Mouse (Mus musculus): ENCODE results near the gene Ccl6. TPM values are rescaled to one million over a fixed set of nuclear protein-coding genes. Genes with fewer than 3 reads are reported as not detected.

The Ccl6 gene
- polyA plus RNA-seq, 1 experiment from 2014 or later = 3.9 TPM

DNA sequence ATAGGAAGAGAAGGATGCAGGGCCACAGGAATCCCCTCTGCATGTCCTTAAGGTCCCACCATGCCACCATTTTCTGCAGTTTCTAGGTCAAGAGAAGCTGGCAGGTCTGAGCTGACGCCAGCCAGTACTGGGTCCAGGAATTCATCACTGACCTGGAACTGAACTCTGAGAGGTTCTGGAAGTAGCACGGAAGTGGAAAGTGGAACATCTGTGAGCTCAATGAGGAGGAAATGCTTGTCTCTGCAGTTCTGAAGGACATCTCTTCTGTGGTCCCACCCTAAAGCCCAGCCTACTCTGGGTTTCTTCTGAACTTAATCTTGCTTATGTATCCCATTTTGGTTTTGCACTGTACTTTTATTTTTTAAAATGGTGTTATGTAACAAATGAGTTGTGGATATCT lies 38.2 kb upstream of the Ccl6 start:
- H3K36me3 ChIP-seq (ENCODE audit: control insufficient read depth, insufficient read depth, low read length) = no peaks in the 10 kb centered on the region
- no peaks in the 10 kb centered on the region for H3K9me3 ChIP-seq (ENCODE audit: control insufficient read depth, low read length)
- no peak for ATAC-seq (replicated peaks; ENCODE audit: low FRiP score, low TSS enrichment, low read depth)
- H3K27ac ChIP-seq (ENCODE audit: low read depth) = no peak overlapping the region
- H3K4me1 ChIP-seq (replicated peaks; ENCODE audit: control insufficient read depth, insufficient read depth, low read length) = no peaks in the 10 kb centered on the region
- no peaks in the 10 kb centered on the region for H3K27me3 ChIP-seq (replicated peaks; ENCODE audit: control insufficient read depth, insufficient read depth, low read length)
- WGBS = 61% methylated on average over 2 of the region's 2 CpGs
- H3K4me3 ChIP-seq (ENCODE audit: low read depth, low read length) = no peak overlapping the region
- no peak overlapping the region for H3K9ac ChIP-seq (ENCODE audit: low read length)
- no peak overlapping the region for H3K4me2 ChIP-seq (ENCODE audit: low read length)
- DNase-seq (ENCODE audit: low spot score) = peak; percentile 27

DNA sequence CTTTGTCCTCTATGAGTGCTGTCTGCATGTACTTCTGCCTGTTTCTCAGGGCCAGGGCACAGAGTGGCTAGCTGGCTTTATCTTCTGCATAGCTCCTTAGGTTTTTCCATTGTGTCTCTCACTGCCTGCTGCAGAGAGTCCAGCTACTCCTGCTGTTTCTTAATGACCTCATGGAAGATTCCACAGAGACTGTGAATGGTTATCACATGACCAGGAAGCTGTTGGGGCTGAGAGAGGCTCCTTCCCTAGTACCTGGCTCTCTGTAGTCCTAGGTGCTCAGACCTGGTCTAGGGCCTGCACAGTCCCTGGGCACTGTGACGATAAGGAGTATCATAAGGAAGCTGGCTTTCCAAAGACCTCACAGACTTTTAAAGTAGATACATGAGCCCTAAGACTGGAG lies 37.7 kb upstream of the Ccl6 start:
- H3K27me3 ChIP-seq (replicated peaks; ENCODE audit: control insufficient read depth, insufficient read depth, low read length) = no peaks in the 10 kb centered on the region
- H3K4me2 ChIP-seq (ENCODE audit: low read length) = no peak overlapping the region
- DNase-seq (ENCODE audit: low spot score) (no peak), ATAC-seq (replicated peaks; ENCODE audit: low FRiP score, low TSS enrichment, low read depth) (no peak)
- H3K9me3 ChIP-seq (ENCODE audit: control insufficient read depth, low read length) = no peaks in the 10 kb centered on the region
- H3K27ac ChIP-seq (ENCODE audit: low read depth) = no peak overlapping the region
- no peaks in the 10 kb centered on the region for H3K4me1 ChIP-seq (replicated peaks; ENCODE audit: control insufficient read depth, insufficient read depth, low read length)
- H3K4me3 ChIP-seq (ENCODE audit: low read depth, low read length) = no peak overlapping the region
- WGBS = 95% methylated on average over 1 of the region's 1 CpGs
- H3K36me3 ChIP-seq (ENCODE audit: control insufficient read depth, insufficient read depth, low read length) = no peaks in the 10 kb centered on the region
- H3K9ac ChIP-seq (ENCODE audit: low read length) = no peak overlapping the region

GRCm38 (mm10) chr11:83628808-83629207 lies 35.9 kb upstream of the Ccl6 start:
- WGBS = 87% methylated on average over 9 of the region's 9 CpGs
- Histone ChIP-seq H3K4me3 (ENCODE audit: low read depth, low read length) (no peak overlapping the region), H3K9me3 (ENCODE audit: control insufficient read depth, low read length) (no peaks in the 10 kb centered on the region), H3K27ac (ENCODE audit: low read depth) (no peak overlapping the region), H3K27me3 (replicated peaks; ENCODE audit: control insufficient read depth, insufficient read depth, low read length) (no peaks in the 10 kb centered on the region), H3K9ac (ENCODE audit: low read length) (no peak overlapping the region), H3K36me3 (ENCODE audit: control insufficient read depth, insufficient read depth, low read length) (no peaks in the 10 kb centered on the region), H3K4me2 (ENCODE audit: low read length) (no peak overlapping the region), H3K4me1 (replicated peaks; ENCODE audit: control insufficient read depth, insufficient read depth, low read length) (no peaks in the 10 kb centered on the region)
- no peak for ATAC-seq (replicated peaks; ENCODE audit: low FRiP score, low TSS enrichment, low read depth)
- DNase-seq (ENCODE audit: low spot score) = peak; percentile 10

- Histone ChIP-seq H3K36me3 (ENCODE audit: control insufficient read depth, insufficient read depth, low read length) (no peaks in the 10 kb centered on the region), H3K4me1 (replicated peaks; ENCODE audit: control insufficient read depth, insufficient read depth, low read length) (no peaks in the 10 kb centered on the region), H3K27ac (ENCODE audit: low read depth) (no peak overlapping the region), H3K9ac (ENCODE audit: low read length) (no peak overlapping the region), H3K9me3 (ENCODE audit: control insufficient read depth, low read length) (no peaks in the 10 kb centered on the region), H3K4me2 (ENCODE audit: low read length) (no peak overlapping the region), H3K4me3 (ENCODE audit: low read depth, low read length) (no peak overlapping the region), H3K27me3 (replicated peaks; ENCODE audit: control insufficient read depth, insufficient read depth, low read length) (no peaks in the 10 kb centered on the region)
- ATAC-seq (replicated peaks; ENCODE audit: low FRiP score, low TSS enrichment, low read depth) = no peak
- DNase-seq (ENCODE audit: low spot score) = no peak
- 85% methylated on average over 3 of the region's 3 CpGs for WGBS
Measured at GRCm38 (mm10) chr11:83623586-83623985, 30.7 kb upstream of the Ccl6 start.

- H3K9ac ChIP-seq (ENCODE audit: low read length) = no peak overlapping the region
- no peak for ATAC-seq (replicated peaks; ENCODE audit: low FRiP score, low TSS enrichment, low read depth)
- H3K4me3 ChIP-seq (ENCODE audit: low read depth, low read length) = no peak overlapping the region
Measured at GRCm38 (mm10) chr11:83619037-83619436, 26.1 kb upstream of the Ccl6 start.

GRCm38 (mm10) chr11:83618238-83618637 lies 25.4 kb upstream of the Ccl6 start:
- Histone ChIP-seq H3K27me3 (replicated peaks; ENCODE audit: control insufficient read depth, insufficient read depth, low read length) (no peaks in the 10 kb centered on the region), H3K4me2 (ENCODE audit: low read length) (no peak overlapping the region), H3K4me3 (ENCODE audit: low read depth, low read length) (no peak overlapping the region), H3K9me3 (ENCODE audit: control insufficient read depth, low read length) (no peaks in the 10 kb centered on the region), H3K36me3 (ENCODE audit: control insufficient read depth, insufficient read depth, low read length) (no peaks in the 10 kb centered on the region), H3K27ac (ENCODE audit: low read depth) (no peak overlapping the region), H3K4me1 (replicated peaks; ENCODE audit: control insufficient read depth, insufficient read depth, low read length) (no peaks in the 10 kb centered on the region), H3K9ac (ENCODE audit: low read length) (no peak overlapping the region)
- 85% methylated on average over 5 of the region's 5 CpGs for WGBS
- no peak for ATAC-seq (replicated peaks; ENCODE audit: low FRiP score, low TSS enrichment, low read depth)
- DNase-seq (ENCODE audit: low spot score) = no peak

More at GRCm38 (mm10) chr11:83619037-83619436, 26.1 kb upstream of the Ccl6 start:
- Histone ChIP-seq H3K9me3 (ENCODE audit: control insufficient read depth, low read length) (no peaks in the 10 kb centered on the region), H3K4me1 (replicated peaks; ENCODE audit: control insufficient read depth, insufficient read depth, low read length) (no peaks in the 10 kb centered on the region), H3K4me2 (ENCODE audit: low read length) (no peak overlapping the region), H3K27ac (ENCODE audit: low read depth) (no peak overlapping the region), H3K27me3 (replicated peaks; ENCODE audit: control insufficient read depth, insufficient read depth, low read length) (no peaks in the 10 kb centered on the region), H3K36me3 (ENCODE audit: control insufficient read depth, insufficient read depth, low read length) (no peaks in the 10 kb centered on the region)
- 93% methylated on average over 1 of the region's 1 CpGs for WGBS
- DNase-seq (ENCODE audit: low spot score) = no peak

DNA sequence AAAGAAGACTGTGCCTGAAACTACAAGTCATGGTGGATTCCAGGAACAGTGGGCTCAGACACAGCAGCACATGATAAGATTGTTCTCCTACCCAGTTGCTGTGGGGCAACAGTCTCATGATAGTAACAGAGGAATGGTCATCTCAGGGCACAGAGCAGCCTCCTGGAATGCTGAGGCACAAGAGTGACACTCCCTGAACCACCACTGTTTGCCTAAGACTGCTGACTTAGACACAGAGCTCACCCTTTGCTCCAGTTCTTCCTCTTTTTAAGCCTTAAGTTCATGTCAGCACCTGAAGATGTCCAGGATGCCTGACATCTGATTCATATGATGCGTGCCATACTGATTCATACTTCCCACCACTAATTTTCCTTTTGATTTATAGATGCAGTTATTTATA lies 23.7 kb upstream of the Ccl6 start:
- 78% methylated on average over 1 of the region's 1 CpGs for WGBS
- ATAC-seq (replicated peaks; ENCODE audit: low FRiP score, low TSS enrichment, low read depth) = no peak
- H3K27me3 ChIP-seq (replicated peaks; ENCODE audit: control insufficient read depth, insufficient read depth, low read length) = no peaks in the 10 kb centered on the region

GRCm38 (mm10) chr11:83610900-83611299 lies 18.0 kb upstream of the Ccl6 start:
- ATAC-seq (replicated peaks; ENCODE audit: low FRiP score, low TSS enrichment, low read depth) = no peak
- no peak for DNase-seq (ENCODE audit: low spot score)
- no peaks in the 10 kb centered on the region for H3K4me1 ChIP-seq (replicated peaks; ENCODE audit: control insufficient read depth, insufficient read depth, low read length)
- no peak overlapping the region for H3K27ac ChIP-seq (ENCODE audit: low read depth)
- no peak overlapping the region for H3K4me2 ChIP-seq (ENCODE audit: low read length)
- no peaks in the 10 kb centered on the region for H3K36me3 ChIP-seq (ENCODE audit: control insufficient read depth, insufficient read depth, low read length)
- no peaks in the 10 kb centered on the region for H3K9me3 ChIP-seq (ENCODE audit: control insufficient read depth, low read length)
- WGBS = 85% methylated on average over 2 of the region's 2 CpGs
- H3K4me3 ChIP-seq (ENCODE audit: low read depth, low read length) = no peak overlapping the region
- no peak overlapping the region for H3K9ac ChIP-seq (ENCODE audit: low read length)
- H3K27me3 ChIP-seq (replicated peaks; ENCODE audit: control insufficient read depth, insufficient read depth, low read length) = no peaks in the 10 kb centered on the region

More for the DNA sequence above, 23.7 kb upstream of the Ccl6 start:
- Histone ChIP-seq H3K27ac (ENCODE audit: low read depth) (no peak overlapping the region), H3K36me3 (ENCODE audit: control insufficient read depth, insufficient read depth, low read length) (no peaks in the 10 kb centered on the region), H3K9me3 (ENCODE audit: control insufficient read depth, low read length) (no peaks in the 10 kb centered on the region), H3K4me1 (replicated peaks; ENCODE audit: control insufficient read depth, insufficient read depth, low read length) (no peaks in the 10 kb centered on the region), H3K9ac (ENCODE audit: low read length) (no peak overlapping the region), H3K4me2 (ENCODE audit: low read length) (no peak overlapping the region), H3K4me3 (ENCODE audit: low read depth, low read length) (no peak overlapping the region)
- no peak for DNase-seq (ENCODE audit: low spot score)

DNA sequence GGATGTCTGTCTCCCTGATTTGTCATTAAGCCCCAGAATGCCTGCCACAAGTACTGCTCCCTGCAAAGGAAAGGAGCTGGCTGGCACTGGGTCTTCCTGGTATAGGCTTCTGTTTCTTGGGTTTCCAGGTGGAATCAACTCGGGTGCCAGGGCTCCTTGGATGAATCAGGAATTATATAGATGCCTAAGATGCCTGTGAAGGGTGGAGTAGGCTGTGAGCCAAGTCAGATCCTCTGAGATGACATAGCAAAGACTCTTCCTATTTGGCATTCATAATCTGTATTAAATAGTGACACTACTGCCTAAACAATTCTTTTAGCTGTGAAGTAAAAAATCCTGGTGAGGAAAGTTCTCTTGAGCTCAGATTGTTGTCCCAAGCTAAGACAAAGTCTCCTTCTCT lies 13.5 kb upstream of the Ccl6 start:
- Histone ChIP-seq H3K4me3 (ENCODE audit: low read depth, low read length) (no peak overlapping the region), H3K27ac (ENCODE audit: low read depth) (no peak overlapping the region), H3K4me2 (ENCODE audit: low read length) (no peak overlapping the region), H3K9me3 (ENCODE audit: control insufficient read depth, low read length) (no peaks in the 10 kb centered on the region), H3K4me1 (replicated peaks; ENCODE audit: control insufficient read depth, insufficient read depth, low read length) (no peaks in the 10 kb centered on the region), H3K27me3 (replicated peaks; ENCODE audit: control insufficient read depth, insufficient read depth, low read length) (no peaks in the 10 kb centered on the region), H3K9ac (ENCODE audit: low read length) (no peak overlapping the region), H3K36me3 (ENCODE audit: control insufficient read depth, insufficient read depth, low read length) (no peaks in the 10 kb centered on the region)
- ATAC-seq (replicated peaks; ENCODE audit: low FRiP score, low TSS enrichment, low read depth) (no peak), DNase-seq (ENCODE audit: low spot score) (no peak)
- WGBS = 43% methylated on average over 1 of the region's 1 CpGs

All from intestine, embryonic 14.5 days (tissue).